Mouse (Mus musculus) thymus, adult 2 months (tissue): ENCODE results near the gene Pilra.

ENCODE experiments used
- CTCF ChIP-seq: fragments of 200-500 bp; IDR thresholded peaks from 2 replicates; pipeline ENCODE4 v1.5.1; 2012; ENCODE audit warnings: mild to moderate bottlenecking, control low read depth, low read length, moderate library complexity, borderline replicate concordance; ENCODE audit not compliant: control insufficient read depth, poor library complexity, insufficient read depth; ENCODE audit errors: extremely low read depth
- POLR2A ChIP-seq: fragments of 200-500 bp; IDR thresholded peaks from 2 replicates; pipeline ENCODE4 v1.6.1; 2012; ENCODE audit warnings: mild to moderate bottlenecking, low read length, control low read depth, moderate library complexity; ENCODE audit not compliant: control insufficient read depth, poor library complexity, insufficient read depth; ENCODE audit errors: extremely low read depth

DNA sequence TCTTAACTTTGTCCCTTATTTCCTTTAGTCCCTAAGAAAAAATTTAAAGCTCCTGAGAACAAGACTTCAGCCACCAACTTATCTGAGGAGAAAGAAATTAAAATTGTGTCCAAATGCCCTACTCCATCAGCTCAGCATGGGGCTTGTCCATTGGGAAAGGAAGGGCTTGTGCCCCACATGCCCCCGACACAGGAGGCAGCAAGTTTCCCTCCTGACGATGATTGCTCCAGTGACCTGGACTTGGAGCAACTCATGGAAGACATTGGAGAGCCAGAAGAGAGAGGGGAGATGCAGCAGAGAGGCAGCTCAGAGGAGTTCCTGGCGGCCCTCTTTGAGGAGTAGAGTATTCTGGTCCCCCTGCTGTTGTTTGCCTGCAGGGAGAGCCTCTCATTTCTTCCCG lies 14.0 kb downstream of the Pilra start:
- TF ChIP-seq CTCF (no peak), POLR2A (no peak)
